Mouse (Mus musculus) cerebellum, postnatal 36 days (tissue): ENCODE results near the gene Sec61b.

Experiments used
- DNase-seq, 2 experiments: peaks; one replicate each; pipeline ENCODE4 v3.0.0; 2021 to 2022; ENCODE audit warnings: mixed read lengths in 2 of 2

Gene Sec61b

GRCm38 (mm10) chr4:47473968-47474729 is at the start of gene Sec61b, which contains the start of gene Alg2:
Gene Sec61b (plus strand): TSS chr4:47474658.
Gene Alg2 (minus strand): TSS chr4:47474333.
- DNase-seq = peak; percentile 98

GRCm38 (mm10) chr4:47425247-47425830 is 49.1 kb upstream of the Sec61b start:
- DNase-seq = no peak

- DNase-seq = no peak
These were observed 46.9 kb upstream of the Sec61b start for GRCm38 (mm10) chr4:47427606-47428005.

GRCm38 (mm10) chr4:47430557-47430956 is 43.9 kb upstream of the Sec61b start:
- no peak for DNase-seq

- no peak for DNase-seq
These were observed 43.4 kb upstream of the Sec61b start for GRCm38 (mm10) chr4:47431081-47431480.

GRCm38 (mm10) chr4:47432766-47433165 is 41.7 kb upstream of the Sec61b start:
- no peak for DNase-seq

- no peak for DNase-seq
These were observed 39.3 kb upstream of the Sec61b start for GRCm38 (mm10) chr4:47435131-47435530.

- DNase-seq = no peak
These were observed 38.7 kb upstream of the Sec61b start for GRCm38 (mm10) chr4:47435566-47436360.

GRCm38 (mm10) chr4:47437365-47438340 is 36.8 kb upstream of the Sec61b start:
- DNase-seq = peak; percentile 90 to 94

- DNase-seq = no peak
These were observed 35.5 kb upstream of the Sec61b start for GRCm38 (mm10) chr4:47438956-47439355.

GRCm38 (mm10) chr4:47440951-47441350 is 33.5 kb upstream of the Sec61b start:
- DNase-seq = no peak

- no peak for DNase-seq
These were observed 25.9 kb upstream of the Sec61b start for GRCm38 (mm10) chr4:47448526-47448925.

- DNase-seq = no peak
These were observed 25.3 kb upstream of the Sec61b start for GRCm38 (mm10) chr4:47449116-47449515.

- DNase-seq = no peak
These were observed 24.6 kb upstream of the Sec61b start for GRCm38 (mm10) chr4:47449586-47450522.

GRCm38 (mm10) chr4:47467196-47467595 is 7.3 kb upstream of the Sec61b start:
- DNase-seq = no peak

GRCm38 (mm10) chr4:47473586-47473967 is 881 bp upstream of the Sec61b start:
- no peak for DNase-seq

- DNase-seq = peak in 1 of 2 experiments; percentile 17
These were observed 529 bp downstream of the Sec61b start for GRCm38 (mm10) chr4:47474730-47475643.

- DNase-seq = no peak
These were observed 3.1 kb downstream of the Sec61b start for GRCm38 (mm10) chr4:47477539-47477938.

GRCm38 (mm10) chr4:47480095-47480494 is 5.6 kb downstream of the Sec61b start:
- DNase-seq = no peak

GRCm38 (mm10) chr4:47480576-47480975 is 6.1 kb downstream of the Sec61b start:
- DNase-seq = no peak
